Mouse (Mus musculus) heart, embryonic 12.5 days (tissue): ENCODE measurements around the gene Rnf220. TPM values are rescaled to one million over a fixed set of nuclear protein-coding genes. Genes with fewer than 3 reads are reported as not detected.
A peak's percentile ranks its signal among the peaks of the same experiment; 100 is the strongest.

Experiments used
- ATAC-seq: fragments of 200-750 bp; cut with Nextera tagmentation; 2 replicates; pipeline ENCODE4 v1.8.0; 2017; ENCODE audit warnings: moderate TSS enrichment, moderate library complexity; ENCODE audit not compliant: insufficient number of reproducible peaks, low FRiP score
- H3K27ac ChIP-seq: fragments of 300-500 bp; sonication (generic); 2 replicates; pipeline ENCODE4 v1.5.1; 2016; ENCODE audit warnings: mild to moderate bottlenecking, moderate library complexity; ENCODE audit not compliant: poor library complexity, severe bottlenecking
- H3K27me3 ChIP-seq: fragments of 300-500 bp; sonication (generic); replicated peaks from 2 replicates; pipeline ENCODE4 v1.6.1; 2016; ENCODE audit warnings: mild to moderate bottlenecking, moderate library complexity
- H3K36me3 ChIP-seq: fragments of 300-500 bp; sonication (generic); 2 replicates; pipeline ENCODE4 v1.6.1; 2016; ENCODE audit warnings: mild to moderate bottlenecking, moderate library complexity
- H3K4me1 ChIP-seq: fragments of 300-500 bp; sonication (generic); replicated peaks from 2 replicates; pipeline ENCODE4 v1.6.1; 2016; ENCODE audit warnings: mild to moderate bottlenecking
- H3K4me2 ChIP-seq: fragments of 300-500 bp; sonication (generic); 2 replicates; pipeline ENCODE4 v1.6.1; 2016; ENCODE audit warnings: mild to moderate bottlenecking, moderate library complexity
- H3K4me3 ChIP-seq: fragments of 300-500 bp; sonication (generic); 2 replicates; pipeline ENCODE4 v1.5.1; 2016; ENCODE audit warnings: mild to moderate bottlenecking
- H3K9ac ChIP-seq: fragments of 300-500 bp; sonication (generic); 2 replicates; pipeline ENCODE4 v1.6.1; 2016; ENCODE audit warnings: mild to moderate bottlenecking, moderate library complexity
- H3K9me3 ChIP-seq: fragments of 300-500 bp; sonication (generic); replicated peaks from 2 replicates; pipeline ENCODE4 v1.6.1; 2016; ENCODE audit warnings: mild to moderate bottlenecking, moderate library complexity
- WGBS: fragments of 180-500 bp; shearing (Covaris S2); methylation state at CpG from one replicate; pipeline ENCODE4 v1.1.7; 2016; 5-methylcytosine and 5-hydroxymethylcytosine counted together
- polyA plus RNA-seq: library from polyadenylated mRNA; unstranded; fragments of >200 nt; fragmentation: Nextera tagmentation; extraction: Ambion mirVana; gene quantifications from 2 replicates; pipeline ENCODE4 v1.2.1, GENCODE M21; 2016

Gene Rnf220
- polyA plus RNA-seq, 1 experiment from 2014 or later, result 55.8 TPM

- Histone ChIP-seq H3K27ac (no peak overlapping the region), H3K36me3 (no peaks in the 10 kb centered on the region), H3K4me2 (no peak overlapping the region), H3K4me1 (peaks cover 10% of the 10 kb centered on the region), H3K9me3 (no peaks in the 10 kb centered on the region), H3K4me3 (no peak overlapping the region), H3K9ac (no peak overlapping the region), H3K27me3 (peaks cover 18% of the 10 kb centered on the region; the same call in 1 of the 2 replicates)
- ATAC-seq, result no peak
- WGBS, result 76% methylated on average over 8 of the region's 8 CpGs
These were observed 62.5 kb downstream of the Rnf220 start for GRCm38 (mm10) chr4:117434336-117434735.

GRCm38 (mm10) chr4:117429604-117430003, 67.2 kb downstream of the Rnf220 start:
- ATAC-seq, result no peak
- Histone ChIP-seq H3K4me3 (no peak overlapping the region), H3K27me3 (peaks cover 5% of the 10 kb centered on the region; the same call in 1 of the 2 replicates), H3K36me3 (no peaks in the 10 kb centered on the region), H3K27ac (no peak overlapping the region), H3K4me2 (0 out of 2 replicates have a peak overlapping the region, but pooled peaks have one; percentile 5), H3K4me1 (peaks cover 25% of the 10 kb centered on the region), H3K9ac (0 out of 2 replicates have a peak overlapping the region, but pooled peaks have one; percentile 8), H3K9me3 (no peaks in the 10 kb centered on the region)
- WGBS, result 54% methylated on average over 9 of the region's 9 CpGs

GRCm38 (mm10) chr4:117427540-117427939, 69.3 kb downstream of the Rnf220 start:
- Histone ChIP-seq H3K4me1 (peaks cover 25% of the 10 kb centered on the region), H3K4me2 (no peak overlapping the region), H3K27me3 (peaks cover 5% of the 10 kb centered on the region; the same call in 1 of the 2 replicates), H3K9me3 (no peaks in the 10 kb centered on the region), H3K4me3 (no peak overlapping the region), H3K36me3 (no peaks in the 10 kb centered on the region), H3K27ac (no peak overlapping the region), H3K9ac (no peak overlapping the region)
- no peak for ATAC-seq
- WGBS, result 36% methylated on average over 12 of the region's 12 CpGs

GRCm38 (mm10) chr4:117421077-117421476, 75.8 kb downstream of the Rnf220 start:
- H3K4me1 ChIP-seq, result no peaks in the 10 kb centered on the region
- 86% methylated on average over 7 of the region's 7 CpGs for WGBS
- 0 out of 2 replicates have a peak, but pooled peaks cover 3% of the 10 kb centered on the region for H3K9me3 ChIP-seq
- H3K4me3 ChIP-seq, result no peak overlapping the region
- ATAC-seq, result no peak
- H3K9ac ChIP-seq, result no peak overlapping the region
- no peak overlapping the region for H3K27ac ChIP-seq
- no peak overlapping the region for H3K4me2 ChIP-seq
- H3K27me3 ChIP-seq, result no peaks in the 10 kb centered on the region
- H3K36me3 ChIP-seq, result no peaks in the 10 kb centered on the region

- Histone ChIP-seq H3K9ac (no peak overlapping the region), H3K4me1 (peaks cover 3% of the 10 kb centered on the region; the same call in 1 of the 2 replicates), H3K4me2 (no peak overlapping the region), H3K4me3 (no peak overlapping the region), H3K27me3 (no peaks in the 10 kb centered on the region), H3K9me3 (0 out of 2 replicates have a peak, but pooled peaks cover 3% of the 10 kb centered on the region), H3K36me3 (no peaks in the 10 kb centered on the region), H3K27ac (no peak overlapping the region)
- no peak for ATAC-seq
- 47% methylated on average over 1 of the region's 1 CpGs for WGBS
These were observed 80.0 kb downstream of the Rnf220 start for GRCm38 (mm10) chr4:117416827-117417226.

GRCm38 (mm10) chr4:117410049-117410410, 86.8 kb downstream of the Rnf220 start:
- H3K9me3 ChIP-seq, result no peaks in the 10 kb centered on the region
- no peak overlapping the region for H3K4me2 ChIP-seq
- H3K36me3 ChIP-seq, result no peaks in the 10 kb centered on the region
- H3K9ac ChIP-seq, result no peak overlapping the region
- ATAC-seq, result no peak
- peaks cover 23% of the 10 kb centered on the region for H3K4me1 ChIP-seq
- 0 out of 2 replicates have a peak, but pooled peaks cover 5% of the 10 kb centered on the region for H3K27me3 ChIP-seq
- H3K4me3 ChIP-seq, result no peak overlapping the region
- WGBS, result 32% methylated on average over 3 of the region's 3 CpGs
- no peak overlapping the region for H3K27ac ChIP-seq

GRCm38 (mm10) chr4:117409144-117410048, 87.5 kb downstream of the Rnf220 start:
- no peak overlapping the region for H3K4me3 ChIP-seq
- no peak overlapping the region for H3K27ac ChIP-seq
- 55% methylated on average over 14 of the region's 14 CpGs for WGBS
- H3K9me3 ChIP-seq, result no peaks in the 10 kb centered on the region
- H3K27me3 ChIP-seq, result 0 out of 2 replicates have a peak, but pooled peaks cover 5% of the 10 kb centered on the region
- ATAC-seq, result no peak
- no peak overlapping the region for H3K4me2 ChIP-seq
- no peak overlapping the region for H3K9ac ChIP-seq
- H3K4me1 ChIP-seq, result peaks cover 23% of the 10 kb centered on the region
- H3K36me3 ChIP-seq, result no peaks in the 10 kb centered on the region

- no peaks in the 10 kb centered on the region for H3K9me3 ChIP-seq
- ATAC-seq, result no peak
- H3K4me1 ChIP-seq, result peaks cover 23% of the 10 kb centered on the region
- H3K27ac ChIP-seq, result no peak overlapping the region
- no peak overlapping the region for H3K4me2 ChIP-seq
- WGBS, result 75% methylated on average over 5 of the region's 5 CpGs
- H3K4me3 ChIP-seq, result no peak overlapping the region
- H3K36me3 ChIP-seq, result no peaks in the 10 kb centered on the region
- H3K9ac ChIP-seq, result no peak overlapping the region
- 0 out of 2 replicates have a peak, but pooled peaks cover 5% of the 10 kb centered on the region for H3K27me3 ChIP-seq
These were observed 88.9 kb downstream of the Rnf220 start for GRCm38 (mm10) chr4:117407945-117408344.

GRCm38 (mm10) chr4:117405999-117406398, 90.9 kb downstream of the Rnf220 start:
- Histone ChIP-seq H3K9ac (peak overlapping the region; percentile 20; the same call in 1 of the 2 replicates), H3K4me1 (peaks cover 23% of the 10 kb centered on the region), H3K9me3 (no peaks in the 10 kb centered on the region), H3K4me2 (peak overlapping the region; percentile 28), H3K27me3 (0 out of 2 replicates have a peak, but pooled peaks cover 4% of the 10 kb centered on the region), H3K4me3 (no peak overlapping the region), H3K36me3 (no peaks in the 10 kb centered on the region), H3K27ac (no peak overlapping the region)
- ATAC-seq, result peak; percentile 61
- WGBS, result 13% methylated on average over 9 of the region's 9 CpGs

GRCm38 (mm10) chr4:117405211-117405610, 91.6 kb downstream of the Rnf220 start:
- Histone ChIP-seq H3K9ac (no peak overlapping the region), H3K4me3 (no peak overlapping the region), H3K36me3 (no peaks in the 10 kb centered on the region), H3K4me1 (peaks cover 21% of the 10 kb centered on the region), H3K27me3 (no peaks in the 10 kb centered on the region), H3K27ac (no peak overlapping the region), H3K9me3 (no peaks in the 10 kb centered on the region), H3K4me2 (no peak overlapping the region)
- 80% methylated on average over 6 of the region's 6 CpGs for WGBS
- no peak for ATAC-seq

GRCm38 (mm10) chr4:117403411-117403810, 93.4 kb downstream of the Rnf220 start:
- Histone ChIP-seq H3K4me2 (no peak overlapping the region), H3K4me1 (peaks cover 12% of the 10 kb centered on the region), H3K4me3 (no peak overlapping the region), H3K9me3 (no peaks in the 10 kb centered on the region), H3K27ac (no peak overlapping the region), H3K36me3 (no peaks in the 10 kb centered on the region), H3K9ac (no peak overlapping the region), H3K27me3 (no peaks in the 10 kb centered on the region)
- 51% methylated on average over 3 of the region's 3 CpGs for WGBS
- ATAC-seq, result no peak
